Mouse (Mus musculus) Muller cell, postnatal 12 days (primary cell): Measurements from ENCODE around the gene Pex5.
A peak's percentile ranks its signal among the peaks of the same experiment; 100 is the strongest.

ENCODE experiments used
- DNase-seq: peaks from one replicate; pipeline ENCODE4 v3.0.0-alpha.2; 2015; ENCODE audit errors: inconsistent ontology term

Pex5 gene

DNA sequence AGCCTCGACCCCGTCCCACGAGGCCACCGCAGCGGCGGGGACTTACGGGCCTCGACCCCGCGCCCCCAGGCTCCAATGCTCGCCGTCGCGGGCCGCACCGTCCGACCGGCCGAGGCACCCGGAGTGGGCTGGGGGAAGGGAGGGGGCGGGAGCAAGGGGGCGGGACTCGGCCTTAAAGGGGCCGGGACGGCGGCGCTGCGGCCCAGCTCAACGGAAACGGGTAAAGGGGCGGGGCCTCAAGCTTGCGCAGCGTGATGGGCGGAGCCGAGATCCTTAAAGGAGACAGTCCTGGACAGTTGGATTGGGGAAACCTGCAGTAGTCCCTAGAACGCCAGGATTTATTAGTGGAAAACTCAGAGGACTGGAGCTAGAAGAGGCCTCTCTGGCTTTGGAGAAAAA, at the start of gene Pex5:
Pex5 (minus strand) TSS at position 141 of the 399 bp plus-strand sequence.
- DNase-seq = peak; percentile 94

- DNase-seq = no peak
Observed at GRCm38 (mm10) chr6:124463881-124464291, 49.0 kb upstream of the Pex5 start.

DNA sequence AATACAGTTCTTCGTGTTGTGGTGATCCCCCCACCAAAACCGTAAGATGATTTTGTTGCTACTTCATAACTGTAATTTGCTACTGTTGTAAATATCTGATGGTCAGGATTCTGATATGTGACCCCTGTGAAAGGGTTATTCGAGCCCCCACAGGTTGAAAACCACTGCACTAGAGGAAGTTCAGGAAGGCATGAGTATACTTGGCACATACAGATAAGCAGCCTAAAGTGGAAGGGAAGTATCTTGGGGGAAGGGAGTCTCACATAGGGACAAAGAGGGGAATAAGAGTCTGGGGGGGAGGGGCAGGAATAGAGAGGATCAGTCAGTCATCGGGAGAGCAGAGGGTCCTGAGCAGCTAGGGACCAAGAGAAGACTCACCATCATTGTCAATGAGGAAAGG, 44.5 kb upstream of the Pex5 start:
- no peak for DNase-seq

GRCm38 (mm10) chr6:124458505-124458904, 43.6 kb upstream of the Pex5 start:
- DNase-seq = no peak

DNA sequence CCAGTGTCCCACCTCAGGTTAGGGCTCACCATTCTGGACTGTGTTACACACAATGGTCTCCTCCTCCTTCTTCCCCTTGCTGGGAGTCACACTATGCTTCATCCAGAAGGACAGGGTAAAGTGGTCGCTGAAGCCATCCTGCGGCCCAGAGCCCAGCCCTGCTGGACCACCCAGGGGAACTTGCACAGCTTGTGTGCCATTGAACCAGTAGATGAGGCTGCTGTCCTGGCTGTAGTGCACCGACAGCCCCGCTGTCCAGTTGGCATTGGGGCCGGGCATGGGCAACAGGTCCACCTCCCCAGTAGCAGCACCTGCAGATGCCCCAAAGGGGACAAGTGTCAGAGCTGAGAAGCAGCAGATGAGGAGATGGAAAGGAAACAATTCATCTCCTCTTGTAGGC, 43.0 kb upstream of the Pex5 start:
- DNase-seq = no peak

GRCm38 (mm10) chr6:124456243-124456642, 41.4 kb upstream of the Pex5 start:
- no peak for DNase-seq

DNA sequence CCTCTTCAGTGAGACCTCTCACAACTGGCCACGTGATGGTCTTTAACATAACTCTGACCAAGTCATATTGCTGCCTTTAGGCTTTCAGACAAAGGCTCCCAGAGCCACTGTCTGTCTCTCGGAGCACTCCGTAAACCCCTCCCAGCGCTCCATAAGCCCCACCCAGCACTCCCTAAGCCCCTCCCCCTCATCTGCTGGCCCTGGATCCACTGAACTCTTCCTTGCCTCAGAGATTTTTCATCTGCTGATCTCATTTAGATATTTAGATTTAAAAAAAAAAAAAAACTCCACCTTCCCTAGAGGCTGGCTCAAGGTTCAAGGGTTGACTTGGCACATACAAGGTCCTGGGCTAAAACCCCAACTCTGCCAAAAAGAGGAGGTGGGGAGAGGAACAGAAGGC, 38.9 kb upstream of the Pex5 start:
- no peak for DNase-seq

DNA sequence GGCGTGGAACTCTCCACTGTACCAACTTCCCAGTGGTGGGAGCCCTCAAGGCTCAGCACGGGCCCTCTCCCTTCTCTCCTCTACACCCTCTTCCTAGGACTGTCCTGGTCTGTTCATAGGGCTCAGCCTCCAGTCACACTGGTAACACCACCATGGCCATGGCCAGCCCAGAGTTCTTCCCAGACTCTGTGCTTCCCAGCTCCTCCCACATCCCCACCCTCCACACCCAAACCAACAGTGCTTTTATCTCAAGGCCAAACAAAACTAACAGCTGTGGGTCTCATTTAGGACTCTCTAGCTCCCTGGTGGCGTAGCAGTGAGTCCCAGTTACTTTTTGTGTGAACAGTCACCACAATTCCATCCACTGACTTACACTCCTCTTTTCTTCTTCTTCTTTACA, 37.1 kb upstream of the Pex5 start:
- DNase-seq = no peak

DNA sequence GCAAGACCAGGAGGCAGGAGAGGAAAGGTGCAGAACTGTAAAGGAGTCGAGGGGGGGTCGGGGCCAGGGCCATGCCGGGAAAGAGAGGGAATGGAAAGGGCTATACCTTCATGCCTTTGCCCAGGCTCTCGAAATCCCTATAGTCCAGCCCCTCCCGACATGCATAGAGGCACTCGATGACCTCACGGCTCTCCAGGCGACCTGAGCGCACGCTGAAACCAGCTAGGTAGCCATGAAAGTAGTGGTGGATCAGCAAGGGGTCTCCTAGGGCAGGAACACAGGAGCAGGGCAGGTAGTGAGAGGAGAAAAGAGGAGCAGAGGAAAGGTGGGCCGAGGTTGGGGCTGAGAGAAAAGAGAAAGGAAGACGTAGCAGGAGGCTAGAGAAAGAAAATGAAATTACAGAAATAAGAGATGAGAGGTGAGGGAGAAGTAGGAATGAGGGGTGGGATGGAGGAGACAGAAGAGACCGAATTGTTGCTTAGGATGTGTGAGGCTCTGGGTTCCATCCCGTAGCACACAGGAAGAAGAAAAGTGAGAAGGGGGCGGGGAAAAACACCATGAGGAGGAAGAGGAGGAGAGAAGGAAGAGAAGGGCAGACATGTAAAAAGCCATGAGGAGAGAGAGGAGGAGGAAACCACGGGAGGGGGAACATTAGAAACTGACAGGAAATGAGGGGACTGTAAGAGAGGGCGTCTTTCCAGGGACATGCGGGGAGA, 35.0 kb upstream of the Pex5 start:
- DNase-seq = no peak

- DNase-seq = no peak
Observed at GRCm38 (mm10) chr6:124448959-124449667, 34.2 kb upstream of the Pex5 start.

DNA sequence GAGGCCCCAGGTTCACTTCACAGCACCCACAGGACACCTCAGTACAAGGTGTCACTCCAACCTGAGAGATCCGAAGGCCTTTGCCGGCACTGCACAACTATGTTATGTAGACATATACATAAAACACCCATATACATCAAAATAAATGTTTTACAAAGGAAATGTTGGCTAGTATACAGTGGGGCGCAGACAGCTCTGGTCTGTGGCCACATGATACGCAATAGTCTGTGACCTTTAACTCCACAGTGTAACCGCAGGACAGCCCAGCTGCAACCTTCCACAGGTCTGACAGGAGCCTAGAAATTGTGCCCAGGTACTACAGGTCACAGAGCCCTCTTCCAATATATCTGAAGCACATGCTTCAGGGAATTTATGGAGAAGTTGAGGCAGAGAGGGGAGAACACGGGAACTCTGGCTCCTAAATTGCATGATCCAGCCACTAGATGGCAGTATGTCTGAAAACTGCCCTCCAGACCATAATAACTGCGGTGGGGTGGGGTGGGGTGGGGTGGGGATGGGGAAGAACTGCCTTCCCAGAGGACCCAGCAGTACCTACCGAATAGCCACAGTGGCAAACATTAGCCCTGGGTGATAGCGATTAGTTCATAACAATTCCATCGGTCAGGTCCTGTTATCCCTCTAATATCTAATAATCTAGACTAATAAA, 33.5 kb upstream of the Pex5 start:
- no peak for DNase-seq

DNA sequence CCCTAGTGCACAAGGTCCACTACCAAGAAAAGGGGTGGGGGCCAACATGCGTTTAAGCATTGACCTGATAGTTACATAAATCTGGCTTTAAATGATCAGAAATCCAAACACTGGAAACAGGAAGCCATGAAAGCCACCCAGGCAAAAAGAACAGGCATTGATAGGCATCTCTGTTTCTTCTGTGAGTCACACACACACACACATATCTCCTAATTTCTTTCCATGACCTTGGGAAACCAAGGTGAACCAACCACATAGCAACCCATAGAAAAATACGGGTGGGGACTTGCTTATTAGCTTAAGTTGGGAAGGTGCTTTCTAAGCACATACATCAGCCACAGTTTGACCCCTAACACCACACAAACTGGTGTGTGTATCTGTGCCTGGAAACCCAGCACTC, 32.5 kb upstream of the Pex5 start:
- DNase-seq = no peak

GRCm38 (mm10) chr6:124446459-124446858, 31.6 kb upstream of the Pex5 start:
- no peak for DNase-seq

- DNase-seq = no peak
Observed at GRCm38 (mm10) chr6:124446024-124446423, 31.2 kb upstream of the Pex5 start.

DNA sequence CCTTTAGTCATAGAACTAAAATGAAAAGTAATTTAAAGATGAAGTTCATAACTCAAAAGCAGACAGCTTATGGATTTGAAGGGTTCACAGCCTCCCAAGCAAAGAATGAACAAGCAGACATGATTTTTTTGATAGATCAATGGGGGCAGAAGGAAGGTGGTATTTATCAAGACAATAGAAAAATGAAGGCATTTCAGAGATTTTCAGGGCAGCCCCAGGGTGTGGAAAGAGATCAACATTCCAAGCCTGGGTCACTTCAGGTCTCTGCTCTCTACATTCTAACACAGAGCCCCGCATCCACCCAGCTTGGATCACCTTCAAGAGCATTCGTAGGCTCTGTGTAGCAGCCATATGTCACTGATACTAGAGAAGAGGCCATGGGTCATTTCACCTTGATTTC, 28.5 kb upstream of the Pex5 start:
- peak; percentile 66 for DNase-seq

- DNase-seq = no peak
Observed at GRCm38 (mm10) chr6:124436245-124436644, 21.4 kb upstream of the Pex5 start.

DNA sequence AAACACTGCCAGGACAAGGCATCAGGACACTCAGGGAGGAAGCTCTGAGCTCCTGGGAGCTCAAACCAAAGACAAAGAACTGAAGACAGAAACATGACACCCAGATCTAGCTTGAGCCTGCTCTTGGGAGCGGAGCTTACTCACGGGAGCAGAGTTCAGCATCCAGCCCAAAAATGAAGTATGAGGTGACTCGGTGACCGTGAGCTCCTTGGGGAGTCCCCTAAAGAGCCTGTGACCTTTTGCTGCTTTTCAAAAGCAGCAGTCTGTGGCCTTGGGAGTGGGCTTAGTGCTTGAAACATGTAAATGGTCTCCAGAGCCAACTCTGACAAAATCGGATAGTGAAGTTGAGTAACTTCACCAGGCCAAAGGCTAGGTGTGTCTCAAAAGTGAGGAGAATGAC, 20.3 kb upstream of the Pex5 start:
- no peak for DNase-seq

- no peak for DNase-seq
Observed at GRCm38 (mm10) chr6:124433688-124434324, 18.9 kb upstream of the Pex5 start.

GRCm38 (mm10) chr6:124430784-124431495, 16.1 kb upstream of the Pex5 start:
- no peak for DNase-seq

GRCm38 (mm10) chr6:124430379-124430778, 15.5 kb upstream of the Pex5 start:
- DNase-seq = no peak

GRCm38 (mm10) chr6:124427791-124428576, 13.1 kb upstream of the Pex5 start:
- DNase-seq = peak; percentile 31
